Mouse (Mus musculus) embryonic facial prominence, embryonic 14.5 days (tissue): ENCODE data around the gene Cntn2. TPM values are rescaled to one million over a fixed set of nuclear protein-coding genes. Genes with fewer than 3 reads are reported as not detected.
A peak's percentile ranks its signal among the peaks of the same experiment; 100 is the strongest.

ENCODE experiments used
- ATAC-seq: fragments of 200-750 bp; cut with Nextera tagmentation; 2 replicates; pipeline ENCODE4 v1.8.0; 2017; ENCODE audit warnings: low read depth, moderate number of reproducible peaks, moderate TSS enrichment
- DNase-seq: peaks from one replicate; pipeline ENCODE4 v3.0.0-alpha.2; 2015; ENCODE audit warnings: low spot score
- H3K27ac ChIP-seq: fragments of 300-500 bp; sonication (generic); replicated peaks from 2 replicates; pipeline ENCODE4 v1.5.1; 2014; ENCODE audit warnings: low read depth, mild to moderate bottlenecking, low read length, moderate library complexity
- H3K27me3 ChIP-seq: fragments of 300-500 bp; sonication (generic); replicated peaks from 2 replicates; pipeline ENCODE4 v1.6.1; 2014; ENCODE audit warnings: low read length; ENCODE audit not compliant: control insufficient read depth, insufficient read depth
- H3K36me3 ChIP-seq: fragments of 300-500 bp; sonication (generic); 2 replicates; pipeline ENCODE4 v1.6.1; 2014; ENCODE audit warnings: low read length, mixed read lengths; ENCODE audit not compliant: control insufficient read depth, insufficient read depth
- H3K4me1 ChIP-seq: fragments of 300-500 bp; sonication (generic); 2 replicates; pipeline ENCODE4 v1.6.1; 2014; ENCODE audit warnings: antibody characterized with exemption, low read length; ENCODE audit not compliant: control insufficient read depth, insufficient read depth
- H3K4me2 ChIP-seq: fragments of 300-500 bp; sonication (generic); 2 replicates; pipeline ENCODE4 v1.6.1; 2014; ENCODE audit warnings: low read depth, mild to moderate bottlenecking, low read length, moderate library complexity, mixed read lengths
- H3K4me3 ChIP-seq: fragments of 300-500 bp; sonication (generic); 2 replicates; pipeline ENCODE4 v1.5.1; 2014; ENCODE audit warnings: low read depth, mild to moderate bottlenecking, low read length
- H3K9ac ChIP-seq: fragments of 300-500 bp; sonication (generic); 2 replicates; pipeline ENCODE4 v1.6.1; 2014; ENCODE audit warnings: low read depth, mild to moderate bottlenecking, low read length, moderate library complexity, mixed read lengths
- H3K9me3 ChIP-seq: fragments of 300-500 bp; sonication (generic); 2 replicates; pipeline ENCODE4 v1.6.1; 2016; ENCODE audit warnings: low read length; ENCODE audit not compliant: control insufficient read depth
- WGBS: fragments of 180-500 bp; shearing (Covaris S2); extraction: QIAGEN DNeasy Blood & Tissue Kit; methylation state at CpG from one replicate; pipeline ENCODE4 v1.1.7; 2014; 5-methylcytosine and 5-hydroxymethylcytosine counted together
- polyA plus RNA-seq: library from polyadenylated mRNA; unstranded; fragments of >200 nt; fragmentation: Nextera tagmentation; extraction: Ambion mirVana; gene quantifications from 2 replicates; pipeline ENCODE4 v1.2.1, GENCODE M21; 2014

Gene Cntn2
- polyA plus RNA-seq, 1 experiment from 2014 or later: 3.6 TPM

- no peak overlapping the region for H3K4me3 ChIP-seq
- H3K9ac ChIP-seq: no peak overlapping the region
- DNase-seq (no peak), ATAC-seq (no peak)
- peaks cover 4% of the 10 kb centered on the region; the same call in 1 of the 2 replicates for H3K4me1 ChIP-seq
- H3K27ac ChIP-seq: no peak overlapping the region
- H3K9me3 ChIP-seq: no peaks in the 10 kb centered on the region
- H3K27me3 ChIP-seq: no peaks in the 10 kb centered on the region
- H3K4me2 ChIP-seq: no peak overlapping the region
- no peaks in the 10 kb centered on the region for H3K36me3 ChIP-seq
- 96% methylated on average over 8 of the region's 8 CpGs for WGBS
These were observed 33.8 kb upstream of the Cntn2 start for GRCm38 (mm10) chr1:132576845-132577244.

DNA sequence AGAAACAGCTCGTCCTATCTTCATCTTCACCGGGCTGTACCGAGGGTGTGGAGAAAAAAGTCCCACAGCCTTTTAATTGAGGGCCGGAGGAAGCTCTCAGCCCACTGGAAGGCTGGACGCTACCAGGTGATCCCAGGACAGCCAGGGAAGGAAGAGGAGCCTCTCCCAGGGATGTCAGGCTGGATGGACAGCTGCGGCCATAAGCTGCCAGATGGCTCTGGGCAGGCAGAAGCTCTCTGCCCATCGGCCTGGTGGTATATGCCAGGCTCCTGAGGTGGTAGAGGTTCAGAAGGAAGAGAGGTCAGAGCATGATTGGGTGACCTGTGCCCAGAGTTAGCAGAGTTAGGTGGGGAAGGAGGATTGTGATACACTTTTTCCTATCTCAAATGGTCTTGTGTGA, 29.8 kb upstream of the Cntn2 start:
- Histone ChIP-seq H3K27ac (no peak overlapping the region), H3K4me2 (no peak overlapping the region), H3K27me3 (no peaks in the 10 kb centered on the region), H3K4me3 (no peak overlapping the region), H3K9me3 (no peaks in the 10 kb centered on the region), H3K4me1 (no peaks in the 10 kb centered on the region), H3K36me3 (no peaks in the 10 kb centered on the region), H3K9ac (no peak overlapping the region)
- 97% methylated on average over 7 of the region's 7 CpGs for WGBS
- ATAC-seq (no peak), DNase-seq (no peak)

DNA sequence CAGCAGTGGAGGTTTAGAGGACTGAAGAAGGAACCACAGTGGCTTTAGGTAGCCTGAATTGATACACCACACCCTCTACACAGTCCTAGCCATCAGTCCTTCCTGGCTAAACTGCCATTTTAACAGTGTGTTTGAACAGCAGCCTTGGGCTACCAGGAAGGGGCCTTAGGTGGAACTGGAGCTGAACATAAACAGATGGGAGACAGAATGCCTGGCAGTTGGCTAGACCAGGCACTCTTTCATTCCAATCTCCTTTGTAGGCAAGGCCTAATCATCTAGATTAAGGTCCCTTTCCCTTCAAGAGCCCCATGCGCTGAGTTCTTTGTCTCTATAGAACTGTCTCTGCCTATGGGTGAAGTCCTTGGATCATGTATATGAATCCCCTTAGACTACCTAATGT, 28.6 kb upstream of the Cntn2 start:
- Histone ChIP-seq H3K4me2 (no peak overlapping the region), H3K9me3 (no peaks in the 10 kb centered on the region), H3K4me1 (no peaks in the 10 kb centered on the region), H3K27ac (no peak overlapping the region), H3K27me3 (no peaks in the 10 kb centered on the region), H3K9ac (no peak overlapping the region), H3K36me3 (no peaks in the 10 kb centered on the region), H3K4me3 (no peak overlapping the region)
- no peak for ATAC-seq
- WGBS: 100% methylated on average over 1 of the region's 1 CpGs
- DNase-seq: no peak

GRCm38 (mm10) chr1:132570906-132571305, 27.9 kb upstream of the Cntn2 start:
- ATAC-seq: peak; percentile 44; the same call in 1 of the 2 replicates
- Histone ChIP-seq H3K27me3 (no peaks in the 10 kb centered on the region), H3K36me3 (no peaks in the 10 kb centered on the region), H3K9ac (no peak overlapping the region), H3K27ac (no peak overlapping the region), H3K4me2 (no peak overlapping the region), H3K9me3 (no peaks in the 10 kb centered on the region), H3K4me3 (no peak overlapping the region), H3K4me1 (no peaks in the 10 kb centered on the region)
- WGBS: 89% methylated on average over 8 of the region's 8 CpGs
- no peak for DNase-seq

DNA sequence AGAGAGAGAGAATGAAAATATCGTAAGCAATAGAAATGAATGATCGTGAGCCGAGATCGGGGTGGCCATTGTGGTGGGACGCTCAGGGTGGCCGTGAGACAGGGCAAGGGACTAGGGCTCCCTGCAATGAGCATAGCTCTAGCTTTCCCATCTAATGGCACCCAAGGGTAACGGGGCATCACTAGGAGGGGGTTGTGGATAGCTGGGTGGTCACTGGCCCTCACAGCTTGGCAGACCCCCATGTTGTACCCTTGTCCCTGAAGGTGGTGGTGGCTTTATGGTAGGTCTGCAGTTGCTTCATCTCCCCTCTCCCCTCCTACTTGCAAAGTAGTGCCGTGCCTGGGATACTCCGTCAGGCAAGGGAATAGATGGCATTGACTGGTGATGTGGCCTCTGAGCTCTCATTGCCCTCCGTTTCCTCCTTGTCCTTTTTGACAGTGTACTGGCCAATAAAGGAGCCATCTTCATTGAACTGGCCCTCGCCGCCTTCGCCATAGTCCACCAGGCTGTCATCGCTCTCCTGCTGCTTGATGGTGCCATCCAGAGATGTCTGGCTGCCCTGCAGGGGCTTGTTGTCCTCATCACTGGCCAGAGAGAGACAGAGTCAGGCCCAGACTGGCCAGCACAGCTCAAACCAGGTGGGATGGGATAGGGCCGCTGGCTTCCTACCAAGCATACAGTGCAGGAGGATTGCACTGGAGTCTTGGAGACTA, 27.2 kb upstream of the Cntn2 start:
- no peaks in the 10 kb centered on the region for H3K27me3 ChIP-seq
- H3K9ac ChIP-seq: no peak overlapping the region
- no peaks in the 10 kb centered on the region for H3K36me3 ChIP-seq
- H3K4me1 ChIP-seq: no peaks in the 10 kb centered on the region
- DNase-seq (no peak), ATAC-seq (no peak)
- H3K4me2 ChIP-seq: no peak overlapping the region
- no peaks in the 10 kb centered on the region for H3K9me3 ChIP-seq
- WGBS: 93% methylated on average over 15 of the region's 15 CpGs
- no peak overlapping the region for H3K4me3 ChIP-seq
- no peak overlapping the region for H3K27ac ChIP-seq

DNA sequence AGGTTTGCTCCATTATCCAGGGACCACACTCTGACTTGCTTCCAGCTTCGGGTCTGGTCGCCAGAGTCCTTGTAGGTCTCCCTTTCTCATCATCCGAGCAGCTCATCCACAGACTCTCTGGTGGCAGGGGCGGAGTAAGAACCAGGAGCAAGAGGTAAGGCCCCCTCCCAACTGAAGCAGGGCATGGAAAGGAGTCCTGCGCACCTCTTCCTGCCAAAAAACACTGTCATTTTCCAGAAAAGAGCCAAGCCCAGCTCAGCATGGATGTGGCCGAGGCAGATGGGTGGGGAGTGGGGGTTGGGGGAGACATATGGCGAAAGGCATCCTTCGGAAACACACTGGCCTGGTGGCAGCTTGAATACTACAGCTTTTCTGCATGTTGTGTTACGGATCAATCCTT, 26.5 kb upstream of the Cntn2 start:
- no peak for ATAC-seq
- Histone ChIP-seq H3K4me2 (no peak overlapping the region), H3K27me3 (no peaks in the 10 kb centered on the region), H3K4me1 (no peaks in the 10 kb centered on the region), H3K9ac (no peak overlapping the region), H3K9me3 (no peaks in the 10 kb centered on the region), H3K27ac (no peak overlapping the region), H3K36me3 (no peaks in the 10 kb centered on the region), H3K4me3 (no peak overlapping the region)
- WGBS: 75% methylated on average over 9 of the region's 9 CpGs
- DNase-seq: no peak

DNA sequence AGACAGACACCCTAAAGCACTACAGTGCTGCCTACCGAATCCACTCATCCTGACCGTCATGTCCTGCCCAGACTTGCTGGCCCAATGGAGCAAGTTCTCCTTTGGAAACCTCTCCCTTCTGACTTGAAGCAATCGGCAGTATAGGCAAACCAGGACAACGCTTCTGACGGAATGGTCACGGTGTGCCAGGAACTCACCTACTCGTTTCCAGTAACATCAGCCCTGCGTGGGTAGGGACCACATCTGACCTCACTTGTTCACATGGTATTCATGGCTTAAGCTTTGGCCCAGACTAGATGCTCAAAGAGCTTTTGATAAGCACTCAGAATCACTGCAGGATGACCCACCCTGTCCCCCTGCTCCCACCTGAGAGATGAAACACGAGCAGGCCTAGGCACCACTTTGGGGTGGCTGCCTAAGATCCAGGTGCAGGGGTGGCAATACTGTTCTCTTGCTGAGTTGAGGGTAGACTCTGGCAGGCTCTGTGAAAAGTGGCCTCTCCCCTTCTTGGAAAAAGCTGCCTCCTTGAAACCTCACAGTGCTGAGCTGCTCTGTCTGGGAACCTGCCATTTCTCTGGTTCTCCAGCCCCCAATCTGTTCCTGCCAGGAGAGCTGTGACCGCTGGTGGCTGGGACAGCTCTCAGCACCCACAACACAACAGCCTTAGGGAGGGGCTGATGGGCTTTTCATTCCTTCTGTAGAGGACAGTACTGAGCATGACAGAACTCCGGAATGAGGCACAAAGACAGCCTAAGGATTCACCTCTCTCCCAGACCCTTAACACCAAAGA, 24.5 kb upstream of the Cntn2 start:
- H3K4me1 ChIP-seq: no peaks in the 10 kb centered on the region
- no peak overlapping the region for H3K27ac ChIP-seq
- 74% methylated on average over 11 of the region's 11 CpGs for WGBS
- DNase-seq: no peak
- no peak overlapping the region for H3K4me2 ChIP-seq
- no peak overlapping the region for H3K9ac ChIP-seq
- no peaks in the 10 kb centered on the region for H3K9me3 ChIP-seq
- no peaks in the 10 kb centered on the region for H3K27me3 ChIP-seq
- no peak overlapping the region for H3K4me3 ChIP-seq
- no peaks in the 10 kb centered on the region for H3K36me3 ChIP-seq
- no peak for ATAC-seq

DNA sequence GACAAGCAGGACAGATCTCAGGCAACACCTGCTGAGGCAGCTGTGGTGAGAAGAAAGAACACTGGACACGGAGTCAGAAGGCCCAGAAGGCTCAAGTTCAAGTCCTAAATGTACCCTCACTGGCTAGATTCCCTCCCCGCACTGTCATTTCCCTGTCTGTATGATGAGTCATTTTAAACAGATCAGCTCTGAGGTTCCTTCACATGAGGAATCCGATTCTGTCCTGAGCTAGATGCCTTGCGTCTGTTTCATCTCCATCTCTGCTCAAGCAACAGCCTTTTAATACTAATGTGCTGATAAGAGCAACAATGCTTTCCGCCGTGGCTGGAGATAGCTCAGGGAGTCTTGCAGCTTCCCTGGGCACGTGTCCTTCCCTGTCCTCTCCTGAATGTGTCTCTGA, 22.7 kb upstream of the Cntn2 start:
- DNase-seq: no peak
- Histone ChIP-seq H3K9ac (no peak overlapping the region), H3K4me2 (no peak overlapping the region), H3K4me3 (no peak overlapping the region), H3K27me3 (no peaks in the 10 kb centered on the region), H3K36me3 (no peaks in the 10 kb centered on the region), H3K27ac (no peak overlapping the region), H3K4me1 (peaks cover 4% of the 10 kb centered on the region; the same call in 1 of the 2 replicates), H3K9me3 (no peaks in the 10 kb centered on the region)
- ATAC-seq: no peak
- WGBS: 71% methylated on average over 7 of the region's 7 CpGs
